Mouse (Mus musculus): ENCODE measurements at regions not wholly inside any gene's neighbourhood (a gene's known extent, or its start where the extent isn't known, plus 50 kb on each side); places are given as distances from the start of the nearest gene placed in this dataset.

GRCm38 (mm10) chr6:36004701-36005100, 383.2 kb upstream of the Chrm2 start:
- H3K4me3 ChIP-seq (ENCODE audit: low read depth, low read length): no peak overlapping the region
- no peak overlapping the region for H3K4me2 ChIP-seq (replicated peaks; ENCODE audit: low read depth)
- no peaks in the 10 kb centered on the region for H3K9me3 ChIP-seq (ENCODE audit: control insufficient read depth)
- no peaks in the 10 kb centered on the region for H3K36me3 ChIP-seq (ENCODE audit: control insufficient read depth, insufficient read depth)
- no peak for ATAC-seq
- H3K4me1 ChIP-seq (replicated peaks; ENCODE audit: control insufficient read depth, insufficient read depth, low read length): no peaks in the 10 kb centered on the region
- 42% methylated on average over 1 of the region's 1 CpGs for WGBS
- peak; percentile 77 for TF ChIP-seq CTCF (IDR thresholded peaks at IDR 0.05; ENCODE audit: low read depth)
- no peaks in the 10 kb centered on the region for H3K27me3 ChIP-seq (replicated peaks; ENCODE audit: control insufficient read depth, insufficient read depth, low read length)
- H3K27ac ChIP-seq (ENCODE audit: low read depth, low read length): no peak overlapping the region
- no peak overlapping the region for H3K9ac ChIP-seq (ENCODE audit: low read depth, low read length)

GRCm38 (mm10) chr6:36002090-36002489, 385.8 kb upstream of the Chrm2 start:
- no peak for TF ChIP-seq CTCF (IDR thresholded peaks at IDR 0.05; ENCODE audit: low read depth)
- H3K9me3 ChIP-seq (ENCODE audit: control insufficient read depth): no peaks in the 10 kb centered on the region
- ATAC-seq: no peak
- no peak overlapping the region for H3K4me3 ChIP-seq (ENCODE audit: low read depth, low read length)
- 49% methylated on average over 3 of the region's 3 CpGs for WGBS
- no peaks in the 10 kb centered on the region for H3K27me3 ChIP-seq (replicated peaks; ENCODE audit: control insufficient read depth, insufficient read depth, low read length)
- no peak overlapping the region for H3K27ac ChIP-seq (ENCODE audit: low read depth, low read length)
- no peak overlapping the region for H3K4me2 ChIP-seq (replicated peaks; ENCODE audit: low read depth)
- no peaks in the 10 kb centered on the region for H3K36me3 ChIP-seq (ENCODE audit: control insufficient read depth, insufficient read depth)
- no peak overlapping the region for H3K9ac ChIP-seq (ENCODE audit: low read depth, low read length)
- no peaks in the 10 kb centered on the region for H3K4me1 ChIP-seq (replicated peaks; ENCODE audit: control insufficient read depth, insufficient read depth, low read length)

- no peaks in the 10 kb centered on the region for H3K9me3 ChIP-seq (ENCODE audit: control insufficient read depth)
- no peak for TF ChIP-seq CTCF (IDR thresholded peaks at IDR 0.05; ENCODE audit: low read depth)
- no peak for ATAC-seq
- no peaks in the 10 kb centered on the region for H3K27me3 ChIP-seq (replicated peaks; ENCODE audit: control insufficient read depth, insufficient read depth, low read length)
- H3K36me3 ChIP-seq (ENCODE audit: control insufficient read depth, insufficient read depth): no peaks in the 10 kb centered on the region
- no peak overlapping the region for H3K9ac ChIP-seq (ENCODE audit: low read depth, low read length)
- H3K27ac ChIP-seq (ENCODE audit: low read depth, low read length): no peak overlapping the region
- no peak overlapping the region for H3K4me2 ChIP-seq (replicated peaks; ENCODE audit: low read depth)
- H3K4me3 ChIP-seq (ENCODE audit: low read depth, low read length): no peak overlapping the region
- no peaks in the 10 kb centered on the region for H3K4me1 ChIP-seq (replicated peaks; ENCODE audit: control insufficient read depth, insufficient read depth, low read length)
- 65% methylated on average over 3 of the region's 3 CpGs for WGBS
Observed at GRCm38 (mm10) chr6:35988891-35989290, 399.0 kb upstream of the Chrm2 start.

GRCm38 (mm10) chr6:35940071-35940470, 400.4 kb upstream of the Mtpn start:
- no peak for ATAC-seq
- WGBS: 91% methylated on average over 1 of the region's 1 CpGs
- Histone ChIP-seq H3K4me2 (replicated peaks; ENCODE audit: low read depth) (no peak overlapping the region), H3K36me3 (ENCODE audit: control insufficient read depth, insufficient read depth) (no peaks in the 10 kb centered on the region), H3K9ac (ENCODE audit: low read depth, low read length) (no peak overlapping the region), H3K27me3 (replicated peaks; ENCODE audit: control insufficient read depth, insufficient read depth, low read length) (no peaks in the 10 kb centered on the region), H3K27ac (ENCODE audit: low read depth, low read length) (no peak overlapping the region), H3K9me3 (ENCODE audit: control insufficient read depth) (no peaks in the 10 kb centered on the region), H3K4me1 (replicated peaks; ENCODE audit: control insufficient read depth, insufficient read depth, low read length) (no peaks in the 10 kb centered on the region), H3K4me3 (ENCODE audit: low read depth, low read length) (no peak overlapping the region)
- no peak for TF ChIP-seq CTCF (IDR thresholded peaks at IDR 0.05; ENCODE audit: low read depth)

GRCm38 (mm10) chr6:35924189-35924588, 384.5 kb upstream of the Mtpn start:
- Histone ChIP-seq H3K27ac (ENCODE audit: low read depth, low read length) (no peak overlapping the region), H3K4me3 (ENCODE audit: low read depth, low read length) (no peak overlapping the region), H3K9ac (ENCODE audit: low read depth, low read length) (no peak overlapping the region), H3K27me3 (replicated peaks; ENCODE audit: control insufficient read depth, insufficient read depth, low read length) (no peaks in the 10 kb centered on the region), H3K36me3 (ENCODE audit: control insufficient read depth, insufficient read depth) (no peaks in the 10 kb centered on the region), H3K4me2 (replicated peaks; ENCODE audit: low read depth) (no peak overlapping the region), H3K4me1 (replicated peaks; ENCODE audit: control insufficient read depth, insufficient read depth, low read length) (no peaks in the 10 kb centered on the region), H3K9me3 (ENCODE audit: control insufficient read depth) (no peaks in the 10 kb centered on the region)
- TF ChIP-seq CTCF (IDR thresholded peaks at IDR 0.05; ENCODE audit: low read depth): no peak
- ATAC-seq: no peak

GRCm38 (mm10) chr6:35897990-35898389, 358.3 kb upstream of the Mtpn start:
- Histone ChIP-seq H3K4me1 (replicated peaks; ENCODE audit: control insufficient read depth, insufficient read depth, low read length) (no peaks in the 10 kb centered on the region), H3K4me2 (replicated peaks; ENCODE audit: low read depth) (no peak overlapping the region), H3K9ac (ENCODE audit: low read depth, low read length) (no peak overlapping the region), H3K27ac (ENCODE audit: low read depth, low read length) (no peak overlapping the region), H3K27me3 (replicated peaks; ENCODE audit: control insufficient read depth, insufficient read depth, low read length) (no peaks in the 10 kb centered on the region), H3K4me3 (ENCODE audit: low read depth, low read length) (no peak overlapping the region), H3K36me3 (ENCODE audit: control insufficient read depth, insufficient read depth) (no peaks in the 10 kb centered on the region), H3K9me3 (ENCODE audit: control insufficient read depth) (no peaks in the 10 kb centered on the region)
- TF ChIP-seq CTCF (IDR thresholded peaks at IDR 0.05; ENCODE audit: low read depth): no peak
- 42% methylated on average over 2 of the region's 2 CpGs for WGBS
- ATAC-seq: no peak

GRCm38 (mm10) chr6:35895692-35896091, 356.0 kb upstream of the Mtpn start:
- Histone ChIP-seq H3K4me3 (ENCODE audit: low read depth, low read length) (no peak overlapping the region), H3K4me2 (replicated peaks; ENCODE audit: low read depth) (no peak overlapping the region), H3K9ac (ENCODE audit: low read depth, low read length) (no peak overlapping the region), H3K36me3 (ENCODE audit: control insufficient read depth, insufficient read depth) (no peaks in the 10 kb centered on the region), H3K4me1 (replicated peaks; ENCODE audit: control insufficient read depth, insufficient read depth, low read length) (no peaks in the 10 kb centered on the region), H3K9me3 (ENCODE audit: control insufficient read depth) (no peaks in the 10 kb centered on the region), H3K27me3 (replicated peaks; ENCODE audit: control insufficient read depth, insufficient read depth, low read length) (no peaks in the 10 kb centered on the region), H3K27ac (ENCODE audit: low read depth, low read length) (no peak overlapping the region)
- TF ChIP-seq CTCF (IDR thresholded peaks at IDR 0.05; ENCODE audit: low read depth): no peak
- ATAC-seq: no peak
- WGBS: 91% methylated on average over 2 of the region's 2 CpGs

Measured in intestine, postnatal 0 days (tissue).